Mouse (Mus musculus) hindbrain, embryonic 12.5 days (tissue): ENCODE data around the gene Rimkla. TPM values are rescaled to one million over a fixed set of nuclear protein-coding genes. Genes with fewer than 3 reads are reported as not detected.

ENCODE experiments used
- ATAC-seq: fragments of 200-750 bp; cut with Nextera tagmentation; 2 replicates; pipeline ENCODE4 v1.8.0; 2017; ENCODE audit warnings: moderate TSS enrichment; ENCODE audit not compliant: low FRiP score
- H3K27ac ChIP-seq: fragments of 300-500 bp; sonication (generic); 2 replicates; pipeline ENCODE4 v1.5.1; 2016; ENCODE audit warnings: mild to moderate bottlenecking
- H3K27me3 ChIP-seq: fragments of 300-500 bp; sonication (generic); 2 replicates; pipeline ENCODE4 v1.6.1; 2016; ENCODE audit warnings: mild to moderate bottlenecking
- H3K36me3 ChIP-seq: fragments of 300-500 bp; sonication (generic); 2 replicates; pipeline ENCODE4 v1.6.1; 2016; ENCODE audit warnings: mild to moderate bottlenecking
- H3K4me1 ChIP-seq: fragments of 300-500 bp; sonication (generic); 2 replicates; pipeline ENCODE4 v1.6.1; 2016
- H3K4me2 ChIP-seq: fragments of 300-500 bp; sonication (generic); replicated peaks from 2 replicates; pipeline ENCODE4 v1.6.1; 2016; ENCODE audit warnings: mild to moderate bottlenecking
- H3K4me3 ChIP-seq: fragments of 300-500 bp; sonication (generic); 2 replicates; pipeline ENCODE4 v1.5.1; 2016; ENCODE audit warnings: mild to moderate bottlenecking
- H3K9ac ChIP-seq: fragments of 300-500 bp; sonication (generic); 2 replicates; pipeline ENCODE4 v1.6.1; 2016; ENCODE audit warnings: mild to moderate bottlenecking, moderate library complexity
- H3K9me3 ChIP-seq: fragments of 300-500 bp; sonication (generic); replicated peaks from 2 replicates; pipeline ENCODE4 v1.6.1; 2016; ENCODE audit warnings: mild to moderate bottlenecking
- WGBS: fragments of 180-500 bp; shearing (Covaris S2); methylation state at CpG from one replicate; pipeline ENCODE4 v1.1.7; 2016; 5-methylcytosine and 5-hydroxymethylcytosine counted together
- polyA plus RNA-seq: library from polyadenylated mRNA; unstranded; fragments of >200 nt; fragmentation: Nextera tagmentation; extraction: Ambion mirVana; gene quantifications from 2 replicates; pipeline ENCODE4 v1.2.1, GENCODE M21; 2016

Gene Rimkla
- polyA plus RNA-seq, 1 experiment from 2014 or later, result 10.6 TPM

GRCm38 (mm10) chr4:119463756-119464419 lies 28.5 kb downstream of the Rimkla start:
- H3K36me3 ChIP-seq, result 0 out of 2 replicates have a peak, but pooled peaks cover 4% of the 10 kb centered on the region
- no peak overlapping the region for H3K4me2 ChIP-seq
- no peak overlapping the region for H3K27ac ChIP-seq
- no peaks in the 10 kb centered on the region for H3K9me3 ChIP-seq
- H3K9ac ChIP-seq, result no peak overlapping the region
- peaks cover 24% of the 10 kb centered on the region for H3K4me1 ChIP-seq
- H3K4me3 ChIP-seq, result no peak overlapping the region
- WGBS, result 83% methylated on average over 13 of the region's 13 CpGs
- no peak for ATAC-seq
- H3K27me3 ChIP-seq, result no peaks in the 10 kb centered on the region

- peak overlapping the region; percentile 68 for H3K27ac ChIP-seq
- H3K9me3 ChIP-seq, result no peaks in the 10 kb centered on the region
- H3K27me3 ChIP-seq, result no peaks in the 10 kb centered on the region
- 0 out of 2 replicates have a peak, but pooled peaks cover 4% of the 10 kb centered on the region for H3K36me3 ChIP-seq
- peaks cover 24% of the 10 kb centered on the region for H3K4me1 ChIP-seq
- no peak overlapping the region for H3K4me2 ChIP-seq
- no peak overlapping the region for H3K9ac ChIP-seq
- WGBS, result 64% methylated on average over 11 of the region's 11 CpGs
- H3K4me3 ChIP-seq, result no peak overlapping the region
- peak; percentile 52; the same call in 1 of the 2 replicates for ATAC-seq
Observed at GRCm38 (mm10) chr4:119462858-119463755, 29.3 kb downstream of the Rimkla start.

GRCm38 (mm10) chr4:119462457-119462856 lies 30.0 kb downstream of the Rimkla start:
- 87% methylated on average over 3 of the region's 3 CpGs for WGBS
- no peak overlapping the region for H3K4me3 ChIP-seq
- no peak for ATAC-seq

GRCm38 (mm10) chr4:119460728-119461141 lies 31.7 kb downstream of the Rimkla start:
- Histone ChIP-seq H3K4me2 (peak overlapping the region; percentile 19; the same call in 1 of the 2 replicates), H3K9ac (no peak overlapping the region), H3K27ac (peak overlapping the region; percentile 83), H3K4me1 (peaks cover 24% of the 10 kb centered on the region), H3K27me3 (no peaks in the 10 kb centered on the region), H3K36me3 (no peaks in the 10 kb centered on the region), H3K9me3 (no peaks in the 10 kb centered on the region), H3K4me3 (no peak overlapping the region)
- peak; percentile 81 for ATAC-seq
- 31% methylated on average over 8 of the region's 8 CpGs for WGBS

More at GRCm38 (mm10) chr4:119462457-119462856, 30.0 kb downstream of the Rimkla start:
- peak overlapping the region; percentile 68; the same call in 1 of the 2 replicates for H3K27ac ChIP-seq
- H3K9ac ChIP-seq, result no peak overlapping the region
- peaks cover 24% of the 10 kb centered on the region for H3K4me1 ChIP-seq
- H3K36me3 ChIP-seq, result 0 out of 2 replicates have a peak, but pooled peaks cover 4% of the 10 kb centered on the region
- no peaks in the 10 kb centered on the region for H3K27me3 ChIP-seq
- H3K4me2 ChIP-seq, result no peak overlapping the region
- no peaks in the 10 kb centered on the region for H3K9me3 ChIP-seq

GRCm38 (mm10) chr4:119460296-119460695 lies 32.1 kb downstream of the Rimkla start:
- Histone ChIP-seq H3K27me3 (no peaks in the 10 kb centered on the region), H3K27ac (peak overlapping the region; percentile 83), H3K4me3 (no peak overlapping the region), H3K9ac (no peak overlapping the region), H3K36me3 (no peaks in the 10 kb centered on the region), H3K4me1 (peaks cover 24% of the 10 kb centered on the region), H3K9me3 (no peaks in the 10 kb centered on the region), H3K4me2 (peak overlapping the region; percentile 19; the same call in 1 of the 2 replicates)
- 66% methylated on average over 5 of the region's 5 CpGs for WGBS
- 0 out of 2 replicates have a peak, but pooled peaks have one; percentile 8 for ATAC-seq

- peak; percentile 67 for ATAC-seq
- Histone ChIP-seq H3K9ac (no peak overlapping the region), H3K27me3 (no peaks in the 10 kb centered on the region), H3K4me3 (no peak overlapping the region), H3K4me1 (peaks cover 9% of the 10 kb centered on the region), H3K4me2 (no peak overlapping the region), H3K9me3 (no peaks in the 10 kb centered on the region), H3K27ac (peak overlapping the region; percentile 73), H3K36me3 (no peaks in the 10 kb centered on the region)
- 18% methylated on average over 6 of the region's 6 CpGs for WGBS
Observed at GRCm38 (mm10) chr4:119453533-119453932, 38.9 kb downstream of the Rimkla start.

GRCm38 (mm10) chr4:119453128-119453527 lies 39.3 kb downstream of the Rimkla start:
- no peak overlapping the region for H3K4me3 ChIP-seq
- peaks cover 9% of the 10 kb centered on the region for H3K4me1 ChIP-seq
- H3K36me3 ChIP-seq, result no peaks in the 10 kb centered on the region
- no peaks in the 10 kb centered on the region for H3K9me3 ChIP-seq
- no peaks in the 10 kb centered on the region for H3K27me3 ChIP-seq
- no peak overlapping the region for H3K4me2 ChIP-seq
- H3K27ac ChIP-seq, result peak overlapping the region; percentile 73
- 0 out of 2 replicates have a peak, but pooled peaks have one; percentile 8 for ATAC-seq
- H3K9ac ChIP-seq, result no peak overlapping the region
- 67% methylated on average over 5 of the region's 5 CpGs for WGBS

GRCm38 (mm10) chr4:119450436-119450835 lies 42.0 kb downstream of the Rimkla start:
- no peak overlapping the region for H3K9ac ChIP-seq
- H3K4me2 ChIP-seq, result no peak overlapping the region
- no peaks in the 10 kb centered on the region for H3K9me3 ChIP-seq
- H3K4me3 ChIP-seq, result no peak overlapping the region
- H3K4me1 ChIP-seq, result peaks cover 9% of the 10 kb centered on the region
- H3K36me3 ChIP-seq, result no peaks in the 10 kb centered on the region
- no peak for ATAC-seq
- H3K27ac ChIP-seq, result no peak overlapping the region
- 71% methylated on average over 7 of the region's 7 CpGs for WGBS
- no peaks in the 10 kb centered on the region for H3K27me3 ChIP-seq

GRCm38 (mm10) chr4:119447786-119448185 lies 44.6 kb downstream of the Rimkla start:
- 77% methylated on average over 3 of the region's 3 CpGs for WGBS
- Histone ChIP-seq H3K36me3 (no peaks in the 10 kb centered on the region), H3K27ac (no peak overlapping the region), H3K4me1 (no peaks in the 10 kb centered on the region), H3K9me3 (no peaks in the 10 kb centered on the region), H3K4me3 (no peak overlapping the region), H3K4me2 (no peak overlapping the region), H3K9ac (no peak overlapping the region), H3K27me3 (no peaks in the 10 kb centered on the region)
- no peak for ATAC-seq

- H3K9me3 ChIP-seq, result no peaks in the 10 kb centered on the region
- no peak overlapping the region for H3K27ac ChIP-seq
- H3K4me2 ChIP-seq, result no peak overlapping the region
- peaks cover 4% of the 10 kb centered on the region for H3K4me1 ChIP-seq
- WGBS, result 95% methylated on average over 6 of the region's 6 CpGs
- H3K36me3 ChIP-seq, result no peaks in the 10 kb centered on the region
- H3K9ac ChIP-seq, result no peak overlapping the region
- no peak for ATAC-seq
- H3K4me3 ChIP-seq, result no peak overlapping the region
- H3K27me3 ChIP-seq, result no peaks in the 10 kb centered on the region
Observed at GRCm38 (mm10) chr4:119447261-119447660, 45.2 kb downstream of the Rimkla start.

- Histone ChIP-seq H3K9me3 (no peaks in the 10 kb centered on the region), H3K36me3 (no peaks in the 10 kb centered on the region), H3K4me3 (no peak overlapping the region), H3K4me2 (no peak overlapping the region), H3K27me3 (no peaks in the 10 kb centered on the region), H3K27ac (no peak overlapping the region), H3K9ac (no peak overlapping the region), H3K4me1 (peaks cover 4% of the 10 kb centered on the region)
- WGBS, result 36% methylated on average over 6 of the region's 6 CpGs
- ATAC-seq, result no peak
Observed at GRCm38 (mm10) chr4:119442539-119442938, 49.9 kb downstream of the Rimkla start.

GRCm38 (mm10) chr4:119441836-119442235 lies 50.6 kb downstream of the Rimkla start:
- Histone ChIP-seq H3K9ac (no peak overlapping the region), H3K9me3 (no peaks in the 10 kb centered on the region), H3K27ac (no peak overlapping the region), H3K4me1 (peaks cover 4% of the 10 kb centered on the region), H3K36me3 (no peaks in the 10 kb centered on the region), H3K4me3 (no peak overlapping the region), H3K4me2 (no peak overlapping the region), H3K27me3 (no peaks in the 10 kb centered on the region)
- ATAC-seq, result no peak
- WGBS, result 97% methylated on average over 4 of the region's 4 CpGs
